Mouse (Mus musculus): ENCODE results near the gene H2afv. TPM values are rescaled to one million over a fixed set of nuclear protein-coding genes. Genes with fewer than 3 reads are reported as not detected.

Gene H2afv
- 35.8 and 44.4 TPM in 2 replicates for total RNA-seq (2014; rRNA removed)
- polyA plus RNA-seq (2012; rRNA removed), result 30.9 and 31.1 TPM in 2 replicates

DNA sequence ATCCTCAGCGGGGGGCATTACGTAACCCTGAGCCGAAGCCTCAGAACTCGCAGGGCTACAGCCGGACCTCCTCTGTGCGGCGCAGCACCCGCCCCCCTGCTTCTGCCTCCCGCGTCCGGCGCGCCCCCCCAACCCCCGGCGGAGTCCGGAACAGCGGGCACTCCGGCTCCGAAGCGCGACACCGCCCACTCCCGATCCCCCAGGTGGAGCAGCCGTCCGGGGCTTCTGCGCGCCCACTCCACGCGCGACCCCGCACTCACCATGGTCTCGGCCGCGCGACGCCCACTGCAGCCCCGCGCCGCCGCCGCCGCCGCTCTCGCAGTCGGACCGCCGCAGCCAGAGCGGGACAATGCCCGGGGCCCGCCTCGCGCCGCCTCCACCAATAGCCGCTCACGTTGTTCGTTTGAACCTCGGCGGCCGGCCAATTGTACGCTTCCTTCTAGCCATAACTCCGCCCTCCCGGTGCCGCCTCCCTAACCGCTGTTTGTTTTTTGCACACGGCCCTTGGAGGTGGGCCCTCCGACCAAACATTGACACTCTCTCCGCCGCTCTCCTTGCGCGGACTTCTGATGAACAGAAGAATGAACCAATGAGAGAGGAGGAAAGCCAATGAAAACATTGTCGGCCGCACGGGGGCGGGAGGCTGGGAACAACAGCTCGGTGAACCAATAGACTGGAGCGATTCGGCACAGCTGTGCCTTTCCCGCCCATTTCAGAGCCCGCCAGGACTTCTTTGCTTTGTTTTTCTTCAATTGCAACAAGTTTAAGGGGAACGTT is at the start of gene H2afv:
H2afv (minus strand) TSS at position 367 of the 777 bp plus-strand sequence.
- WGBS, result 1% methylated on average over 68 of the region's 80 CpGs
- H3K9ac ChIP-seq (ENCODE audit: low read depth, low read length), result peak within 1 kb of the TSS; percentile 99
- DNase-seq (ENCODE audit: extremely low read depth, low read depth, low spot score), result peak; percentile 97
- peaks cover 8% of the 10 kb centered on the region; the same call in 1 of the 2 replicates for H3K79me2 ChIP-seq (ENCODE audit: control insufficient read depth, insufficient read depth, low read length)
- no peaks in the 10 kb centered on the region for H3K27me3 ChIP-seq (ENCODE audit: control insufficient read depth, insufficient read depth, low read length)
- H3K4me3 ChIP-seq (ENCODE audit: insufficient read depth, low read depth, low read length), result peak within 1 kb of the TSS; percentile 85
- peaks cover 7% of the 10 kb centered on the region for H3K4me1 ChIP-seq (ENCODE audit: control insufficient read depth, insufficient read depth, low read length)
- peak within 1 kb of the TSS; percentile 92 for H3K27ac ChIP-seq (replicated peaks; ENCODE audit: insufficient read depth, low read depth, low read length)
- TF ChIP-seq CTCF (IDR thresholded peaks at IDR 0.05; ENCODE audit: low read depth, low read length) (peak; percentile 29), POLR2A (IDR thresholded peaks at IDR 0.05; ENCODE audit: extremely low read depth, insufficient read depth, low read length) (peak; percentile 63; the same call in 1 of the 2 replicates)
- H3K36me3 ChIP-seq (ENCODE audit: control insufficient read depth, insufficient read depth, low read length), result peaks cover 4% of the 10 kb centered on the region

DNA sequence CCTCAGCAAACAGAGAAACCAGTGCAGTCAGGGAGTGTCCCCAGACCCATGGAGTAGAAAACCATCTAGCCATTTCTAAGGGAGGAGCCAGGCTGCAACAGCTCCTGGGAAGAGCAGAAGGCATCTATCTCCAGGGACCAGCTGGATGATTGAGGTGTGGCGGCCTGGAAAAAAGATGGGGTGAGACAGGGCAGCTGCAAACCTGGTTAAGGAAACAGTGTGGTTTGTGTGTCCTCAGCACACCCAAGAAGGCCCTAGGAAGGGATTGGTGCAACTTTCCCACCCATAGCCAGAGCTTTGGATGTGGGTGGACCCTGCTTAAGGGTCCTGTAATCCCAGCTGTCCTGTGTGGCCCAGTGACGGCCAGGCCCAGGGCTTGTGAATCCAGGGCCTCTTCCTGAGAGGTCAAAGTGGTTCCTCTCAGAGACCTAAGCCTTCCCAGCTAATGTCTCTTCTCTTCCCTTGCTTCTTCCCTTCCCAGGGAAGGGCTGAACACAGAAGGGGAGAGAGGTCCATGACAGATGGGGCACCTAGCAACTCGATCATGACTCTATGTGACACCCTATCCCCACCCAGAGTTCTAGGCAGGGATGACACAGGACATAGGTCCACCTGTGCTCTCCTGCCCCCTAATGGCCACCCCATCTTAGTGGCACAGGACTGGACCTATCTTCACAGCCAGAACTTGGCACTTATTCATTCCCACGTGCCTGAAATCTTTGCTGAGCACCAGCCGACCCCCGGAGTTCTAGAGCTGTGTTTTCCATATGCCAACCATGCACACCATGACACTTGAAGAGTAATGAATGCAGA is 45.7 kb upstream of the H2afv start:
- H3K27me3 ChIP-seq (ENCODE audit: control insufficient read depth, insufficient read depth, low read length), result no peaks in the 10 kb centered on the region
- H3K4me1 ChIP-seq (ENCODE audit: control insufficient read depth, insufficient read depth, low read length), result no peaks in the 10 kb centered on the region
- no peak overlapping the region for H3K4me3 ChIP-seq (ENCODE audit: insufficient read depth, low read depth, low read length)
- 34% methylated on average over 6 of the region's 6 CpGs for WGBS
- H3K79me2 ChIP-seq (ENCODE audit: control insufficient read depth, insufficient read depth, low read length), result no peaks in the 10 kb centered on the region
- DNase-seq (ENCODE audit: extremely low read depth, low read depth, low spot score), result peak; percentile 62
- no peak overlapping the region for H3K27ac ChIP-seq (replicated peaks; ENCODE audit: insufficient read depth, low read depth, low read length)
- H3K36me3 ChIP-seq (ENCODE audit: control insufficient read depth, insufficient read depth, low read length), result no peaks in the 10 kb centered on the region
- no peak overlapping the region for H3K9ac ChIP-seq (ENCODE audit: low read depth, low read length)
- TF ChIP-seq CTCF (IDR thresholded peaks at IDR 0.05; ENCODE audit: low read depth, low read length) (peak; percentile 90), POLR2A (IDR thresholded peaks at IDR 0.05; ENCODE audit: extremely low read depth, insufficient read depth, low read length) (no peak)

DNA sequence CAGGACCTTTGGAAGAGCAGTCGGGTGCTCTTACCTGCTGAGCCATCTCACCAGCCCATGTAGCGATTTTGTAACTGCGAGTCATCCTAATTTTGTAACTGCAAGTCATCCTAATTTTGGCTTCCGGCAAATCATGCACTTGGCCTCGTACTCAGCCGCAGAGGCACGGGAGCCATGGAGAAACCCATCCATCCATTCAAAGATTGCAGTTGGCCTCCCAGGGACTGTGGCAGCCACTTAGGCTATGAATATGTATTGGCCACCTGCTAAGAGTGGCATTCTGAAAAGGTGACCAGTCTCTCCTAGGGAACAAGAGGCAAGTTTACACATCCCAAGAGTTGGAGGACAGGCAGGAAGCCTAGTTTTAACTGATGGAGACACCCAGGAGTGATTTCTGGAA is 45.0 kb upstream of the H2afv start:
- TF ChIP-seq CTCF (IDR thresholded peaks at IDR 0.05; ENCODE audit: low read depth, low read length), result no peak
- no peak for TF ChIP-seq POLR2A (IDR thresholded peaks at IDR 0.05; ENCODE audit: extremely low read depth, insufficient read depth, low read length)
- no peaks in the 10 kb centered on the region for H3K4me1 ChIP-seq (ENCODE audit: control insufficient read depth, insufficient read depth, low read length)
- no peaks in the 10 kb centered on the region for H3K27me3 ChIP-seq (ENCODE audit: control insufficient read depth, insufficient read depth, low read length)
- H3K9ac ChIP-seq (ENCODE audit: low read depth, low read length), result no peak overlapping the region
- 96% methylated on average over 7 of the region's 7 CpGs for WGBS
- no peaks in the 10 kb centered on the region for H3K79me2 ChIP-seq (ENCODE audit: control insufficient read depth, insufficient read depth, low read length)
- H3K36me3 ChIP-seq (ENCODE audit: control insufficient read depth, insufficient read depth, low read length), result no peaks in the 10 kb centered on the region
- H3K27ac ChIP-seq (replicated peaks; ENCODE audit: insufficient read depth, low read depth, low read length), result no peak overlapping the region
- no peak for DNase-seq (ENCODE audit: extremely low read depth, low read depth, low spot score)
- no peak overlapping the region for H3K4me3 ChIP-seq (ENCODE audit: insufficient read depth, low read depth, low read length)

DNA sequence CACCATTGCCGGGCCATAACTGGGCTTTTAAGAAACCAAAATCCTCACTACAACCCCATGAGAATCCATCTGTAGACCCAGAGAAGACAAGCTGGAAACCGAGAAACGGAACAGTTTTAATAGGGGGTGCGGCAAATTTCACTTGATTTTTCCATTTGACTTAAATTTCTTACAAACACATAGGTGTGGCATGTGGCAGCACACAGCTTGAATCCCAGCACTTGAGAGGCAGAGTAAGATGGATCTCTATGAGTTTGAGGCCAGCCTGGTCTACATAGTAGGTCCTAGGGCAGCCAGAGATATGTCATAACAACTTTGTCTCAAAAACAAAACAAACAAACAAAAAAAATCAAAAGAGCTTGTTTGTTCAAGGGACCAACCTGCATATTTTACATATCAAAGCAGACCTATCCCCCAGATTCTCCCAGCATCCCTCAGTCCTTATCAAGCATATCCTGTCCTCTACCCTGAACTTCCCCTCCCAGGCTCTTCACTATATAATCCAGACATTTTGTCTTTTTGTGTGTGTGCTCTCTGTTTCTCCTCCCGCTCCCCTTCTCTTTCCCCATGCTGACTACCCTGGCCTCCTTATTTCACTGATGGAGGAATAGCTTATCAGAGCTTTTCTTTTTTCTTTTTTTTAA is 43.9 kb upstream of the H2afv start:
- Histone ChIP-seq H3K27me3 (ENCODE audit: control insufficient read depth, insufficient read depth, low read length) (no peaks in the 10 kb centered on the region), H3K4me3 (ENCODE audit: insufficient read depth, low read depth, low read length) (no peak overlapping the region), H3K27ac (replicated peaks; ENCODE audit: insufficient read depth, low read depth, low read length) (no peak overlapping the region), H3K9ac (ENCODE audit: low read depth, low read length) (no peak overlapping the region), H3K79me2 (ENCODE audit: control insufficient read depth, insufficient read depth, low read length) (no peaks in the 10 kb centered on the region), H3K36me3 (ENCODE audit: control insufficient read depth, insufficient read depth, low read length) (no peaks in the 10 kb centered on the region), H3K4me1 (ENCODE audit: control insufficient read depth, insufficient read depth, low read length) (no peaks in the 10 kb centered on the region)
- 96% methylated on average over 5 of the region's 5 CpGs for WGBS
- no peak for DNase-seq (ENCODE audit: extremely low read depth, low read depth, low spot score)
- no peak for TF ChIP-seq POLR2A (IDR thresholded peaks at IDR 0.05; ENCODE audit: extremely low read depth, insufficient read depth, low read length)
- TF ChIP-seq CTCF (IDR thresholded peaks at IDR 0.05; ENCODE audit: low read depth, low read length), result no peak

DNA sequence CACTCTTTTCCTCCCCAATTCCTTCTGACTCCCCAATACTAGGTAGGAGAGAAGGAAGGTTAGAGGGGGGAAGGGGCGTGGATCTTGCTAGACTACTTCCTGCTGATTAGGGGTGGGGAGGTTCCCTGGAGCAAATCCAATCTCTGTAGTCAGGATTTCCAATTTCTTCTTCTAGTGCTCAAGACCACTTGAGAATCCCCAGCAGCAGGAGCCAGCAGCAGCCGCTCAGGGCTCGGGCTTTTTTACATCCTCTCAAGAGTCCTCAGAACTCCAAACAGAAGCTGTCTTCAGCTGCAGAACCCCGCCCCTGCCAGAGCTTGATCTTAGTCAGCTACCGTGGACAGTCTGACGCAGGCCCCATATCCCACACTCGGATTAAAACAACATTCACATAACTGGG is 43.3 kb upstream of the H2afv start:
- Histone ChIP-seq H3K79me2 (ENCODE audit: control insufficient read depth, insufficient read depth, low read length) (no peaks in the 10 kb centered on the region), H3K36me3 (ENCODE audit: control insufficient read depth, insufficient read depth, low read length) (no peaks in the 10 kb centered on the region), H3K27me3 (ENCODE audit: control insufficient read depth, insufficient read depth, low read length) (no peaks in the 10 kb centered on the region), H3K9ac (ENCODE audit: low read depth, low read length) (no peak overlapping the region), H3K4me3 (ENCODE audit: insufficient read depth, low read depth, low read length) (no peak overlapping the region), H3K27ac (replicated peaks; ENCODE audit: insufficient read depth, low read depth, low read length) (no peak overlapping the region), H3K4me1 (ENCODE audit: control insufficient read depth, insufficient read depth, low read length) (no peaks in the 10 kb centered on the region)
- 73% methylated on average over 7 of the region's 7 CpGs for WGBS
- TF ChIP-seq CTCF (IDR thresholded peaks at IDR 0.05; ENCODE audit: low read depth, low read length), result no peak
- TF ChIP-seq POLR2A (IDR thresholded peaks at IDR 0.05; ENCODE audit: extremely low read depth, insufficient read depth, low read length), result no peak
- DNase-seq (ENCODE audit: extremely low read depth, low read depth, low spot score), result no peak

All from liver, adult 2 months (tissue).